Mouse (Mus musculus) hematopoietic stem cell, adult 5-6 weeks (primary cell): ENCODE measurements around the gene Omd. TPM values are rescaled to one million over a fixed set of nuclear protein-coding genes. Genes with fewer than 3 reads are reported as not detected.
"Not testable (repeated sequence)": the region's sequence is repeated elsewhere in the genome, so short reads cannot be mapped to it uniquely, and the experiment has no call there.

Experiments
- ATAC-seq, 2 experiments: fragments of 125-278 bp in 1 of 2; replicated peaks in 1 of 2; 2 replicates each; pipeline ENCODE4 v1.8.0; 2016 to 2017; ENCODE audit warnings: inconsistent platforms in 2 of 2, mild to moderate bottlenecking in 2 of 2, moderate number of reproducible peaks in 2 of 2, low read depth in 1 of 2, moderate TSS enrichment in 1 of 2; ENCODE audit not compliant: low FRiP score in 2 of 2, poor library complexity in 2 of 2, severe bottlenecking in 2 of 2, insufficient read depth in 1 of 2, low TSS enrichment in 1 of 2
- total RNA-seq: library from RNA; stranded (forward); fragments of 172-1452, 232-1000 nt; gene quantifications from 2 replicates; pipeline ENCODE4 v1.2.3, GENCODE M21; 2017

Gene Omd
- total RNA-seq, 1 experiment from 2014 or later: not detected

GRCm38 (mm10) chr13:49586062-49586461, 3.8 kb downstream of the Omd start:
- ATAC-seq: no peak

DNA sequence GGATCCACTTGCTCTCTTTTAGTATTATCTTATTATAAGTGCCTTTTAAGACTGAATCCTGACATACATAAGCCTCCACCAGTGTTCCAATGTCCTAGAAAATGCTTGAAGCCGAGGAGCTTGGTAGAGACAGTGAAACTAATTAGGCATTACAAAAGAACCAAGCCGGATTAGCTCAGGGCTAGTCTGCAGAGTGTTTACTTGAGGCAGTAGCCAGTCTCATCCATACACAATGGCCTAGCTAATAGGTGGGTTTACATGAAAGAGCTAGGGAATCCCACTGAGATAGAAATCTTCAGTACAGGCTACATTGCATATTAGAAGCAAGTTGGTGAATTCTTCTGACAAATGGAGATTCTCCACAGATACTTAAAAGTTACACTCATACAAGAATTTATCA, 20.3 kb downstream of the Omd start:
- not testable (repeated sequence) for ATAC-seq

DNA sequence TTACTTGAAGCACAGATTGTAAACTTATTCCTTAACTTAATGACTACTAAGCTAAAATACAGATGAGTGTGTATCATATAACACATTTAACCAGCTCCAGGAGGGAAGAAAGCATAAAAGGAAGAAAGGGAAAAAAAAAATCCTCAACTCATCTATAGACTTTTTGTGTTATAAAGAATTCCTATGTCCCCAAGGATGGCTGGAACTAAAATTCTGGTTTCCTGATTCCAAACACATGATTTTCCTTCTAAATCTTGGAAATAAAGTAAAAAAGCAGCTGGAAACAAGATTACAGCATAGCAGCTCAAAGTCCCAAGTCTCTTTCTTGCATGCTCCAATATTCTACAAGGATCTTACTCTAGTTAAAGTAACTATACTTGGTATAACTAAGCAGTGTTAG, 21.3 kb downstream of the Omd start:
- no peak for ATAC-seq

GRCm38 (mm10) chr13:49607714-49608113, 25.5 kb downstream of the Omd start, which contains the start of gene Ogn:
Ogn (plus strand) TSS chr13:49608046.
- no peak for ATAC-seq

- ATAC-seq: no peak
These were observed 26.5 kb downstream of the Omd start for GRCm38 (mm10) chr13:49608589-49609322.

DNA sequence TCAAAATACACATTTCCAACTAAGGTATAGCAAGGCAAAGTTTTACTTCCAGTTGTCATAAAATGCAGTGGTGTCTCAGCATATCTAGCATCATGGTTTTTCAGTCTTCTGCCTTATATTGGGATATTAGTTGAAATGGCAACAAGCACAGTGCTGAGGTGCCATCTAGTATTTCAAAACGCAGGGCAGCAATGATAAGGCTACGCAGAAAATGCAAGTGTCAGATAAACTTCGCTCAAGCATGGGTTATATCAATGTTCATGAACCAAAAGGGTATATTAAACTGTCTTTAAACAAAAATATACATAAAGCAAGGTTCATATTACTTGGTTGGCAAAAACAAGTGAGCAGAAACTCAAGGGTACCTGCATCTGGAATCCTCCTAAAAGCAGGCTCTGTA, 34.8 kb downstream of the Omd start:
- ATAC-seq: no peak

DNA sequence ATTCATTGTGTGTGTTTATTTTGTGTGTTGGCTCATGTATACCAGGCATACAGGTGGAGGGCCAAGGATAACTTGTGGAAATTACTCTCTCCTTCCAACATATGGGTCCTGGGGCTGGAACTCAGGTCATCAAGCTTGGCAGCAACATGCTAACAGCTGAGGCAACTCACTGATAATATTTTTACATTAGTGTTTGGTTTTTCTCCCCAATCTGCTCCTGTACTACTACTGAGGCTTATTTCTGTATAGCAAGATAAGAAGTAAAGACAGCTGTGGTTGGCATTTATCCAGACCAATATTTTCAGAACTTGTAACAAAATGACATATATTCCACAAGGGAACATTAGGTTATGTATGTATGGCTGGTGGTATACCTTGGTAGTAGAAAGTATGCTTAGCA, 36.1 kb downstream of the Omd start:
- ATAC-seq: no peak

GRCm38 (mm10) chr13:49623216-49623615, 41.0 kb downstream of the Omd start:
- ATAC-seq: no peak

DNA sequence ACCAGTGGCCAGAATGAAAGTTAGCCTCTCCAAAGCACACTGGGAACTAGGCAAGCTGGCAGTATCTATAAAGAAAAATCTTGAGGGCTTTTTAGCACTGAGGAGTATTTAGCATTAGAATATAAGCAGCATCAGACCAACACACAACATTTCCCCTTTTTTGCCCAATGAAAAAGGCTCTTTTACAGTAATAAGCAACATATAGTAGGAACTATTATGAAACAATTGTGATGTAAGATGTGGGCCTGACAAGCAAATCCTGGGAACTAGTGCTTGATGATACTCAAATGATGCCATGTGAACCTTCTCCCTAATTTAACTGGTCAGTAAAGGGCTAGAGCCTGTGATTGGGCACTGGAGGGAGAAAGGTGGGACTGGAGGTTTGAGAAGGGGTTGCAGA, 45.9 kb downstream of the Omd start:
- no peak for ATAC-seq

DNA sequence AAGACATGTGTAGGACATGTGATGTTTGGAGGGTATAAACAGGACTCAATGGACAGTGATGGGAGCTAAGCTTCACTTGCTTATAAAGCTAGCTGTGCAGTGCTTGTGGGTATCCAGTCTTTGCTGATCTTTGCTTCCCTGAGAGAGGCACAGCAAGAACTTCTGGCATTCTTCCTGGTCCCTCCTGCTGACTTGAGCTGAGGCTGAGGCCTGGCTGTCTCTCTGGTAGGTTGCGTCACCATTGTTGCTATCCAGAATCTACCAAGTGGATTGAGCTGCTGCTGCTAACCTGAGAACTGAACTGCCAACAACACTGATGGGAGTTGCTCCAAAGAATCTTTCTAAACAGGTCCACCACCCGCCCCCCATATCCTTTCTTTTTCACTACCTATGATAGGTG, 46.8 kb downstream of the Omd start:
- no peak for ATAC-seq

DNA sequence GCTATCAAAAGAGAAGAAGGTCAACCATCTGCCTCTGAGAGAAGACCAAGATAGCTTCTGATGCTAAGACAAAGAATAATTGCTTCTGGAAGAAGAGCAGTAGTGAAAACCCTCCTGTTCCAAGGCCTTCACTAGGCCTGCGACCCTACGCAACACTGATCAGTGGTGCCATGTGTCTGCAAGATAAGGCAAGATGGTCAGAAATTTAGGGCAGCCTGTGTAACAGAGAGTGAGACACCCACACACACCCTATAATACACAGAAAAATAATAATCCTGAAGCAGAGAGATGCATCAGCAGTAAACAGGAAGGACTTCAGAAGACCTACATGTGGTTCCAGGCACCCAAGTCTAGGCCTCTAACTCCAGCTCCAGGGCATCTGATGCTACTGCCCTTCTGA, 57.7 kb downstream of the Omd start:
- no peak for ATAC-seq

Other genes with a start within 250 kb of the Omd start
- 18.0 and 21.2 TPM in 2 replicates for gene Bicd2, start 240.9 kb upstream of the Omd start, total RNA-seq
- 11.0 and 12.2 TPM in 2 replicates for gene Ippk, start 161.2 kb upstream of the Omd start, total RNA-seq
- gene Tes3-ps, start 89.1 kb upstream of the Omd start, total RNA-seq: 4.7 and 10.5 TPM in 2 replicates
- gene Ecm2, start 77.7 kb upstream of the Omd start, total RNA-seq: 0.25 and 0.69 TPM in 2 replicates
- gene Aspn, start 38.0 kb upstream of the Omd start, total RNA-seq: not detected in 2 replicates
- gene Ogn, start 25.6 kb downstream of the Omd start, total RNA-seq: 0.38 TPM in 1 of 2 replicates, not detected in the other
- 18.9 and 36.8 TPM in 2 replicates for gene Cenpp, start 70.3 kb downstream of the Omd start, total RNA-seq
- gene Nol8, start 70.6 kb downstream of the Omd start, total RNA-seq: 51.5 and 76.6 TPM in 2 replicates
- 52.3 and 63.5 TPM in 2 replicates for gene Iars, start 99.6 kb downstream of the Omd start, total RNA-seq
- gene Gm30302, start 216.5 kb downstream of the Omd start, total RNA-seq: not detected in 2 replicates